Mouse (Mus musculus) liver, embryonic 16.5 days (tissue): ENCODE results near the gene Grm7. TPM values are rescaled to one million over a fixed set of nuclear protein-coding genes. Genes with fewer than 3 reads are reported as not detected.

Experiments
- ATAC-seq: fragments of 200-750 bp; cut with Nextera tagmentation; 2 replicates; pipeline ENCODE4 v1.8.0; 2017; ENCODE audit warnings: low read depth, mild to moderate bottlenecking, moderate number of reproducible peaks, moderate library complexity
- H3K27ac ChIP-seq: fragments of 300-500 bp; sonication (generic); 2 replicates; pipeline ENCODE4 v1.5.1; 2014; ENCODE audit warnings: mild to moderate bottlenecking, low read length
- H3K27me3 ChIP-seq: fragments of 300-500 bp; sonication (generic); 2 replicates; pipeline ENCODE4 v1.6.1; 2014; ENCODE audit warnings: low read depth, low read length, mixed read lengths; ENCODE audit not compliant: control insufficient read depth, insufficient read depth
- H3K36me3 ChIP-seq: fragments of 300-500 bp; sonication (generic); 2 replicates; pipeline ENCODE4 v1.6.1; 2014; ENCODE audit warnings: mild to moderate bottlenecking; ENCODE audit not compliant: control insufficient read depth, insufficient read depth
- H3K4me1 ChIP-seq: fragments of 300-500 bp; sonication (generic); 2 replicates; pipeline ENCODE4 v1.6.1; 2014; ENCODE audit warnings: low read depth, low read length, mixed read lengths; ENCODE audit not compliant: control insufficient read depth
- H3K4me2 ChIP-seq: fragments of 300-500 bp; sonication (generic); 2 replicates; pipeline ENCODE4 v1.6.1; 2014; ENCODE audit warnings: low read depth, low read length, mixed read lengths
- H3K4me3 ChIP-seq: fragments of 300-500 bp; sonication (generic); 2 replicates; pipeline ENCODE4 v1.5.1; 2014; ENCODE audit warnings: low read depth, mild to moderate bottlenecking, low read length
- H3K9ac ChIP-seq: fragments of 300-500 bp; sonication (generic); 2 replicates; pipeline ENCODE4 v1.6.1; 2014; ENCODE audit warnings: low read depth, low read length
- H3K9me3 ChIP-seq: fragments of 300-500 bp; sonication (generic); replicated peaks from 2 replicates; pipeline ENCODE4 v1.6.1; 2016; ENCODE audit warnings: low read length; ENCODE audit not compliant: control insufficient read depth
- WGBS: fragments of 180-500 bp; shearing (Covaris S2); extraction: QIAGEN DNeasy Blood & Tissue Kit; methylation state at CpG from one replicate; pipeline ENCODE4 v1.1.7; 2014; ENCODE audit not compliant: insufficient replicate concordance; 5-methylcytosine and 5-hydroxymethylcytosine counted together
- polyA plus RNA-seq: library from polyadenylated mRNA; unstranded; fragments of >200 nt; fragmentation: Nextera tagmentation; extraction: Ambion mirVana; gene quantifications from 2 replicates; pipeline ENCODE4 v1.2.1, GENCODE M21; 2015

The Grm7 gene
- polyA plus RNA-seq, 1 experiment from 2014 or later: 0.09 TPM

DNA sequence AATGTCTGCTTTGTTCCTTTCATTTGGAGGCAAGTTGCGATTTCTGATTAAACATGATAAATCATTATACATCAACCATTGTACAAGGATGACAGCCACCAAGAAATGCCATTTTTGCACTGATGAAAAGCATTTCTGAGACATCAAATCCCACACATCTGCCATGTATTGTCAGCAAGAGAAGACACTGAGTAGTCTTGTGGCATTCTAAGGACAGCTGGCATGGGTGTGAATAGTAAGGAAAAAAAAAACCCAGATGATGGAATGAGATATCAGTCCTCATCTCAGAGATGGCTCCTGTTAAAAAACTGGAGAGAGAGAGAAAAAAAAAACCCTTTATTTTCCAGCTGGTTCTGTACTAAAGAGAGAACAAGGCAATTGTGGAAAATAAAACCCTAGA lies 875.8 kb downstream of the Grm7 start:
- H3K4me3 ChIP-seq: no peak overlapping the region
- no peak overlapping the region for H3K9ac ChIP-seq
- no peaks in the 10 kb centered on the region for H3K4me1 ChIP-seq
- 58% methylated on average over 1 of the region's 1 CpGs for WGBS
- H3K36me3 ChIP-seq: no peaks in the 10 kb centered on the region
- no peaks in the 10 kb centered on the region for H3K27me3 ChIP-seq
- ATAC-seq: no peak
- H3K9me3 ChIP-seq: no peaks in the 10 kb centered on the region
- H3K27ac ChIP-seq: no peak overlapping the region
- H3K4me2 ChIP-seq: no peak overlapping the region

DNA sequence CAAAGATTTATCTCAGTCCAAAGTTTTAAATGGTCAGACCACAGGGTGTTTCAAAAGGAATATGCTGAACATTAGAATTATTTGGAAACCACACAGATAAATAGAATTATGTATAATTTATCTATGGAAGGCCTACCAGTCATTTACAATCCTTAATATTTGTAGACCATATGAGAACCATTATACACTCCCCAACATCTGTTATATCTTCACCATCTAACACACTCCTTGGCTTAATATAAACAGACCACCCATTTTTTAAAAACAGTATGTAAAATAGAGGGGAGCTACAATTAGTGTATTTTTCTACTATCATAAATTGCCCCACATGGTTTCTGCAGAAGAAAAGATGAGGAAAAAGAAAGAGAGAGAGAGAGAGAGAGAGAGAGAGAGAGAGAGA lies 876.7 kb downstream of the Grm7 start:
- no peak for ATAC-seq
- no peaks in the 10 kb centered on the region for H3K4me1 ChIP-seq

DNA sequence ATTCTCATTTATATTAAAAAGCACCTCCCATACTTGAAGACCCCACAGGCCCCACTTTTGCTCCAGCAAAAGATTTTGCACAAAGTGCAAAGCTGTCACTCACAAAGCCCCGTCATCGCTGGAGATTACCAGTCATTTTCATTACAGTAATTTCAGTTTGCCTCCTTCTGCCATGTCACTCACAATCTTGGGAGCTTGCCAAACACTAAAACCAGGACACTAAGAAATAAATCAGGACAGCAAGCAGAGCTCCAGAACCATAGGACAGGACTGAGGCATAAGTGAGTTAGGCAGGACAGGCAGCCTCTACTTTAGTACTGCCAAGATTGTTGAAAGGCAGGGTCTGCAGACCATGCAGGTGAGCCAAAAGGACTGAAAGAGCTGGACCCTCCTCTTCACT lies 884.6 kb downstream of the Grm7 start:
- H3K36me3 ChIP-seq: no peaks in the 10 kb centered on the region
- no peaks in the 10 kb centered on the region for H3K4me1 ChIP-seq
- no peaks in the 10 kb centered on the region for H3K9me3 ChIP-seq
- H3K9ac ChIP-seq: no peak overlapping the region
- no peak overlapping the region for H3K4me2 ChIP-seq
- 70% methylated on average over 2 of the region's 2 CpGs for WGBS
- H3K4me3 ChIP-seq: no peak overlapping the region
- no peaks in the 10 kb centered on the region for H3K27me3 ChIP-seq
- no peak overlapping the region for H3K27ac ChIP-seq
- ATAC-seq: no peak

More for the DNA sequence above, 876.7 kb downstream of the Grm7 start:
- Histone ChIP-seq H3K36me3 (no peaks in the 10 kb centered on the region), H3K4me3 (no peak overlapping the region), H3K27me3 (no peaks in the 10 kb centered on the region), H3K9me3 (no peaks in the 10 kb centered on the region), H3K9ac (no peak overlapping the region), H3K4me2 (no peak overlapping the region), H3K27ac (no peak overlapping the region)

DNA sequence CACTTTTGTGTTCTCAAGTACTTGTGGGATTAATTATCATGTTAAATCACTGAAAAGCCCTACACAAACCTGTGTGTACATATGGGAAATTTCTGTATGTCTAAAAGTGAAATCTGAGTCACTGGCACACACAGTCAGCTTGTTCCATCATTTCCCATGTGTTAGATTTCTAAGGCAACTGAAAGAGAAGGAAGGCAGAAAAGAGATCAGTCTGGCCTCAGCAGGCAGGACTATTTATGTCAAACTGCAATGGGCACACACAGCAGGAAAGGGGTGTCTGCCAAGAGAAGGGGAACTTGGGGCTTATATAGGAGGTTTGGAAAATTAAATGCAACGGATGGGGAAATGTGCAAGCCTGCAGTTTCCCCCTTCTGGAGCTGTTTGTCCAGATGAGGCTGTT lies 913.2 kb downstream of the Grm7 start:
- no peaks in the 10 kb centered on the region for H3K4me1 ChIP-seq
- H3K27ac ChIP-seq: no peak overlapping the region
- no peak for ATAC-seq
- no peaks in the 10 kb centered on the region for H3K27me3 ChIP-seq
- no peaks in the 10 kb centered on the region for H3K36me3 ChIP-seq
- no peak overlapping the region for H3K4me2 ChIP-seq
- H3K9ac ChIP-seq: no peak overlapping the region
- H3K4me3 ChIP-seq: no peak overlapping the region
- no peaks in the 10 kb centered on the region for H3K9me3 ChIP-seq
- 57% methylated on average over 1 of the region's 1 CpGs for WGBS

DNA sequence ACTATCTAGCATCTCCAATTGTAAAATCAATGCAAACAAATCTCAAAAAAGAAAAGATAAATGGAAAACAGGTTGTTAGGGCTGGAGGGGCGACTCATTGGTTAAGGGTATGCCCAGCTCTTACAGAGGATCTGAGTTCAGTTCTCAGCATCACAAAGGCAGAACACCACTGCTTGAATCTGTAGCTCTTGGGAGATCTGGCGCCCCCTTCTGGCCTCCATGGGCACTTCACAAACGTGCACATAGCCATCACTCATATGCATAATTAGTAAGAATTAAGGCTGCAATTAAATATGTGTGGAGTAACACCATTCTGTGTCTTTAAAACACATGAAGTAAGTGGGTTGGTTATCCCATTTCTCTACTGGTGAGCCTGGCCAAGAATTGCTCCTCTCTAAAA lies 914.1 kb downstream of the Grm7 start:
- H3K4me3 ChIP-seq: no peak overlapping the region
- no peaks in the 10 kb centered on the region for H3K27me3 ChIP-seq
- no peaks in the 10 kb centered on the region for H3K36me3 ChIP-seq
- no peak for ATAC-seq
- 34% methylated on average over 3 of the region's 3 CpGs for WGBS
- H3K4me2 ChIP-seq: no peak overlapping the region
- H3K4me1 ChIP-seq: no peaks in the 10 kb centered on the region
- no peak overlapping the region for H3K27ac ChIP-seq
- no peak overlapping the region for H3K9ac ChIP-seq
- H3K9me3 ChIP-seq: no peaks in the 10 kb centered on the region

DNA sequence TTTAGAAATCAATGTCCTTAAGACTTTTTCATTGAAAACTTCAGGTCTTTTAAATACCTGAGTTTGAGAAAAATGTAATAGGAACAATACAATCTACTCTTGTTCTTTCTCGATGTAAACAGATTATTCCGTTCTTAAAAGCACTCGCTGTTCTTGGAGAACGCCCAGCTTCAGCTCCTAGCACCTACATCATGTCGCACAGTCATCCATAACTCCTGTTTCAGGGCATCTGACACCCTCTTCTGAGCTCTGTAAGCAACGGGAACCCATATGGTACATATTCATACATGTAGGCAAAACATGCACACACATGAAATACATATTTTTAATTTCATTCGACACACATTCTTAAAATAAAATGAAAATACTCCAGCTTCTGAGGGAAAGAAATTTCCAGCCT lies 916.0 kb downstream of the Grm7 start:
- Histone ChIP-seq H3K4me2 (no peak overlapping the region), H3K9me3 (no peaks in the 10 kb centered on the region), H3K36me3 (no peaks in the 10 kb centered on the region), H3K9ac (no peak overlapping the region), H3K27ac (no peak overlapping the region), H3K4me1 (no peaks in the 10 kb centered on the region), H3K4me3 (no peak overlapping the region), H3K27me3 (no peaks in the 10 kb centered on the region)
- no peak for ATAC-seq
- 68% methylated on average over 7 of the region's 7 CpGs for WGBS

DNA sequence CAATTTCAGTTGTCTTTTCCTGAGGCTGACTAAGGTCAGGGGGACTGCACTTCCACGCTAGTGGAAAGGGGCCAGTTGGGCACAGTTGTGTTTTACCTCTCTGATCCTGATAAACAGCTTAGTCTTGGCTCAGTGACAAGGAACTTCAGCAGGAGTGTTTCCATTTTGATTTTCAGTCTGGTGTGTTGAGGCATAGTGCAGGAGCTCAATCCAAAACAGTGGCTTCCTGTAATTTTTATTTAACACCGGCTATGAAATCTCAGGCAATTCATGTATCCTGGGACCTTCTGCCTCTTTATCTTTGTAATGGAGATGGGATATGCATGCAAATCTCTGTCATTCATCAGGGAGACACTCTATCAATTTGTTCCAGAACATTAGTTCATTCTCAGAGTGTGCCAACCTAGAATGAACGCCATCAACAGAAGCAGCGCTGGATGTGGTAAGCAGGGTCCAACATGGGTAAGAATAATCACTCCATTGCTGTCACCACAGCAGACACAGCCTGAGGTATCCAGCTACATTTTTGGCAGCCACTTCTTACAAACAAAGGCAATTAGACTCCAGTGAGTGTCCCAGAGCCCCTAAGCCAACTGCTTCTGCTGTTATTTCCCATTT lies 926.2 kb downstream of the Grm7 start:
- Histone ChIP-seq H3K4me2 (no peak overlapping the region), H3K36me3 (no peaks in the 10 kb centered on the region), H3K27ac (no peak overlapping the region), H3K4me3 (no peak overlapping the region), H3K27me3 (no peaks in the 10 kb centered on the region), H3K9me3 (no peaks in the 10 kb centered on the region), H3K9ac (no peak overlapping the region), H3K4me1 (no peaks in the 10 kb centered on the region)
- no peak for ATAC-seq
- WGBS: 59% methylated on average over 4 of the region's 4 CpGs

DNA sequence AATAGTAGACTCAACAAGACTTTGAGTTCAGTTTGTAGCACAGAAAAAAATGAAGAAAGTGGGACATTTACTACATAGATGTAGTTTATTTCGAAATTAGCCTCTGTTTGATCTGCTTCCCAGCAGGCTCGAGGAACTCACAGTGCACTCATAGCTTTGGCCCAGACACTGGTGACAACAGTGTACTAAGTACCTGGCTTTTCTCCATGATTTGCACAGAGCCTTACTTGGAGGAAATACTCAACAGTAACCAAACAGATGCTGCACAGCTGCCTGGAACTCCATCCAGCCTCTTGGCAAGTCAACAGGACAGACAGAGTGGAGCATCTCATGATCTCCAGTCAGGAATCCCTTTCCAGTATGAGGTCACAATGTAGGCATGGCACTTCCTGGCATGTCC lies 939.5 kb downstream of the Grm7 start:
- Histone ChIP-seq H3K36me3 (no peaks in the 10 kb centered on the region), H3K4me2 (no peak overlapping the region), H3K4me1 (no peaks in the 10 kb centered on the region), H3K27ac (no peak overlapping the region), H3K4me3 (no peak overlapping the region), H3K9me3 (no peaks in the 10 kb centered on the region; the same call in 1 of the 2 replicates), H3K9ac (no peak overlapping the region), H3K27me3 (no peaks in the 10 kb centered on the region)
- ATAC-seq: no peak
- WGBS: 21% methylated on average over 2 of the region's 2 CpGs

DNA sequence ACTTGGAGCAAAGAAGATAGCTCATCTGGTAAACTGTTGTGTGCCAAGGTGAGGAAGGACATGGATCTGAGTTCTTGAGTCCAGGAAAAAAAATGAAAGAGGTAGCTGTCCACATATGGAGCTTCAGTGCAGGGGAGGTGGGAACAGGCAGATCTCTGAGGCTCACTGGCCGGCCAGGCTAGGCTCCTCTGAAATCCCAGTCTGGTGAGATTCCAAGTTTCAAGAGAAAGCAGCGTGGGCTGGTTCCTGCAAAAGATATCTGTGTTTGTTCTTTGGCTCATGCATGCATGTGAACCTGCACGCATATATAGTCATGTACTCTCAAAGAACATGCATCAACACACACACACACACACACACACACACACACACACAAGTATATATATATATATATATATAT lies 942.2 kb downstream of the Grm7 start:
- Histone ChIP-seq H3K36me3 (no peaks in the 10 kb centered on the region), H3K4me2 (no peak overlapping the region), H3K27ac (no peak overlapping the region), H3K27me3 (no peaks in the 10 kb centered on the region), H3K9ac (no peak overlapping the region), H3K4me1 (no peaks in the 10 kb centered on the region), H3K4me3 (no peak overlapping the region), H3K9me3 (0 out of 2 replicates have a peak, but pooled peaks cover 2% of the 10 kb centered on the region)
- ATAC-seq: no peak
- WGBS: 60% methylated on average over 3 of the region's 3 CpGs
